Mouse (Mus musculus): ENCODE measurements around the gene Zfp936. TPM values are rescaled to one million over a fixed set of nuclear protein-coding genes. Genes with fewer than 3 reads are reported as not detected.
"Not testable (repeated sequence)": the region's sequence is repeated elsewhere in the genome, so short reads cannot be mapped to it uniquely, and the experiment has no call there.

The Zfp936 gene
- polyA plus RNA-seq, 1 experiment from 2014 or later: not detected

DNA sequence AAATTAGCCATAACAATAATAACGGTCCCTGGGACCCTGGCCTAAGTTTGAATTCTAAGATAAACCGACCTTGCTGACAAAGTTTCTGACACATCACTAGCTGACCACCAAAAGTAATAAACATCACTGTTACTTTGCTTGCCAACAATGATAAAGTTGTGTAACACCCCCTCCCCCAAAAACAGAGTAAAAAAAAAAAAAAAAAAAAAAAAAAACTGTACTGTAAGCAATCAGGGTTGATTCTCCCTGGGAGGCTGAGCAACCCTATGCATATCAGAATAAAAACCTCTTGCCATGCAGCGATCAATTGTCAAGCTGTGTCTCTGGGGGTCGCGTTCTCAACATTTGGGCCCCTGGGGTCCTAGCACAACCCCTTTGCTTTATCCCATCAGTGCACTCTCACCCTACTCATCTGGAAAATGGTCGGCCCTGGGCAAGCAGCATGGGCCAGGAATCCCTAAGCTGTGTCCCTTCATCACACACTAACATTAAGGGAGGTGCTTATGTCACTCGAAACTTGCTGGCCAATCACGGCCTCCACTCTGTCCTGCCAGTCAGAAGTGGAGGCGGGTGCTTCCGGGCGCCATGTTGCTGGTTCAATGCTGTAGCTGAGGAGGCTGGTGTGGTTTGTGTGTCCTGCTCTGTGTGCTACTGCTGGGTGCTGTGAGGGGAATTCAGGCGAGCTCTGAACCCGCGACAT, 63.1 kb downstream of the Zfp936 start:
- 86% methylated on average over 14 of the region's 14 CpGs for WGBS
- Histone ChIP-seq H3K36me3 (ENCODE audit: insufficient read depth, low read length) (no peaks in the 10 kb centered on the region), H3K27ac (no peak overlapping the region)

DNA sequence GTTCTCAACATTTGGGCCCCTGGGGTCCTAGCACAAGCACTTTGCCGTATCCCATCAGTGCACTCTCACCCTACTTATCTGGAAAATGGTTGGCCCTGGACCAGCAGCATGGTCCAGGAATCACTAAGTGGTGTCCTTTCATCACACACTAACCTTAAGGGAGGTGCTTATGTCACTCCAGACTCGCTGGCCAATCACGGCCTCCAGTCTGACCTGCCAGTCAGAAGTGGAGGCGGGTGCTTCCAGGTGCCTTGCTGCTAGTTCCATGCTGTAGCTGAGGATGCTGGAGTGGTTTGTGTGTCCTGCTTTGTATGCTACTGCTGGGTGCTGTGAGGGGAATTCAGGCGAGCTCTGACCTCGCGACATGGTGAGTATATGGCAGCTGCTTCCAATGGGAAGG, 99.8 kb downstream of the Zfp936 start:
- ATAC-seq (replicated peaks; ENCODE audit: low FRiP score, low read depth); H3K27ac ChIP-seq; H3K36me3 ChIP-seq (ENCODE audit: insufficient read depth, low read length); H3K4me1 ChIP-seq (replicated peaks; ENCODE audit: insufficient read depth, low read length); H3K4me3 ChIP-seq (replicated peaks; ENCODE audit: low read depth, low read length); H3K9me3 ChIP-seq (replicated peaks; ENCODE audit: low read length); H3K9ac ChIP-seq (ENCODE audit: low read depth, low read length); H3K4me2 ChIP-seq (ENCODE audit: low read length); H3K27me3 ChIP-seq (ENCODE audit: insufficient read depth, low read length); DNase-seq (ENCODE audit: low spot score): not testable (repeated sequence)
- 84% methylated on average over 7 of the region's 7 CpGs for WGBS

More for the DNA sequence above, 63.1 kb downstream of the Zfp936 start:
- no peak for DNase-seq (ENCODE audit: low spot score)
- Histone ChIP-seq H3K4me2 (ENCODE audit: low read length) (no peak overlapping the region), H3K9me3 (replicated peaks; ENCODE audit: low read length) (no peaks in the 10 kb centered on the region; the same call in 1 of the 2 replicates), H3K27me3 (ENCODE audit: insufficient read depth, low read length) (no peaks in the 10 kb centered on the region), H3K4me3 (replicated peaks; ENCODE audit: low read depth, low read length) (no peak overlapping the region), H3K9ac (ENCODE audit: low read depth, low read length) (no peak overlapping the region), H3K4me1 (replicated peaks; ENCODE audit: insufficient read depth, low read length) (no peaks in the 10 kb centered on the region)
- no peak for ATAC-seq (replicated peaks; ENCODE audit: low FRiP score, low read depth)
- no peak for TF ChIP-seq CTCF (IDR thresholded peaks at IDR 0.05; ENCODE audit: low read depth)

Small RNA genes within 50 kb of the gene (microRNA-seq; reads per million reads assigned to microRNA genes)
- gene Gm22707: not detected

Other genes with a start within 250 kb of the Zfp936 start
- gene Gm2381, start 247.0 kb upstream of the Zfp936 start, polyA plus RNA-seq (2015; fragmentation: Nextera tagmentation; extraction: Ambion mirVana): not detected in 2 replicates
- not detected in 2 replicates for gene Vmn2r63, start 180.4 kb upstream of the Zfp936 start, polyA plus RNA-seq (2015; fragmentation: Nextera tagmentation; extraction: Ambion mirVana)
- not detected in 2 replicates for gene Gm9268, start 95.5 kb upstream of the Zfp936 start, polyA plus RNA-seq (2015; fragmentation: Nextera tagmentation; extraction: Ambion mirVana)
- 11.8 and 12.8 TPM in 2 replicates for gene Zfp715, start 199.1 kb downstream of the Zfp936 start, polyA plus RNA-seq (2015; fragmentation: Nextera tagmentation; extraction: Ambion mirVana)
- gene Siglecf, start 237.1 kb downstream of the Zfp936 start, polyA plus RNA-seq (2015; fragmentation: Nextera tagmentation; extraction: Ambion mirVana): not detected in 2 replicates

All from kidney, postnatal 0 days (tissue).